Mouse (Mus musculus) hematopoietic stem cell, adult 5-6 weeks (primary cell): ENCODE data around the gene Bdnf. TPM values are rescaled to one million over a fixed set of nuclear protein-coding genes. Genes with fewer than 3 reads are reported as not detected.

ENCODE experiments used
- ATAC-seq, 2 experiments: fragments of 125-278 bp in 1 of 2; replicated peaks in 1 of 2; 2 replicates each; pipeline ENCODE4 v1.8.0; 2016 to 2017; ENCODE audit warnings: inconsistent platforms in 2 of 2, mild to moderate bottlenecking in 2 of 2, moderate number of reproducible peaks in 2 of 2, low read depth in 1 of 2, moderate TSS enrichment in 1 of 2; ENCODE audit not compliant: low FRiP score in 2 of 2, poor library complexity in 2 of 2, severe bottlenecking in 2 of 2, insufficient read depth in 1 of 2, low TSS enrichment in 1 of 2
- total RNA-seq: library from RNA; stranded (forward); fragments of 172-1452, 232-1000 nt; gene quantifications from 2 replicates; pipeline ENCODE4 v1.2.3, GENCODE M21; 2017

Bdnf gene
- total RNA-seq = not detected in 2 replicates

- no peak for ATAC-seq
These were observed at the start of gene Bdnf for GRCm38 (mm10) chr2:109674532-109674931. Gene Bdnf, plus strand, starts transcription at chr2:109674700.

GRCm38 (mm10) chr2:109626864-109627263, 47.6 kb upstream of the Bdnf start:
- ATAC-seq = no peak

GRCm38 (mm10) chr2:109673509-109674455, 718 bp upstream of the Bdnf start:
- ATAC-seq = peak; percentile 24 to 43; a peak in 2 of 4 replicates

GRCm38 (mm10) chr2:109675051-109675450, 551 bp downstream of the Bdnf start:
- ATAC-seq = no peak

GRCm38 (mm10) chr2:109675973-109676617, 1.6 kb downstream of the Bdnf start:
- ATAC-seq = peak; percentile 46 to 58

GRCm38 (mm10) chr2:109676618-109676974, 2.1 kb downstream of the Bdnf start:
- ATAC-seq = no peak

GRCm38 (mm10) chr2:109677221-109678089, 3.0 kb downstream of the Bdnf start:
- no peak for ATAC-seq

GRCm38 (mm10) chr2:109678090-109678409, 3.5 kb downstream of the Bdnf start:
- no peak for ATAC-seq

GRCm38 (mm10) chr2:109678454-109678853, 4.0 kb downstream of the Bdnf start:
- no peak for ATAC-seq

GRCm38 (mm10) chr2:109679446-109679845, 4.9 kb downstream of the Bdnf start:
- no peak for ATAC-seq

GRCm38 (mm10) chr2:109681071-109681470, 6.6 kb downstream of the Bdnf start:
- no peak for ATAC-seq

- no peak for ATAC-seq
These were observed 14.2 kb downstream of the Bdnf start for GRCm38 (mm10) chr2:109688661-109689060.

GRCm38 (mm10) chr2:109692266-109693177, 18.0 kb downstream of the Bdnf start:
- ATAC-seq = no peak

GRCm38 (mm10) chr2:109693178-109694115, 18.9 kb downstream of the Bdnf start:
- peak in 1 of 2 experiments; percentile 22; a peak in 2 of 4 replicates for ATAC-seq

- no peak for ATAC-seq
These were observed 19.8 kb downstream of the Bdnf start for GRCm38 (mm10) chr2:109694116-109694837.
